Mouse (Mus musculus): ENCODE results near the gene Elavl1. TPM values are rescaled to one million over a fixed set of nuclear protein-coding genes. Genes with fewer than 3 reads are reported as not detected.

Elavl1 gene
- total and polyA plus RNA-seq, 3 experiments, result 55.8 to 112 (median 76.4) TPM

DNA sequence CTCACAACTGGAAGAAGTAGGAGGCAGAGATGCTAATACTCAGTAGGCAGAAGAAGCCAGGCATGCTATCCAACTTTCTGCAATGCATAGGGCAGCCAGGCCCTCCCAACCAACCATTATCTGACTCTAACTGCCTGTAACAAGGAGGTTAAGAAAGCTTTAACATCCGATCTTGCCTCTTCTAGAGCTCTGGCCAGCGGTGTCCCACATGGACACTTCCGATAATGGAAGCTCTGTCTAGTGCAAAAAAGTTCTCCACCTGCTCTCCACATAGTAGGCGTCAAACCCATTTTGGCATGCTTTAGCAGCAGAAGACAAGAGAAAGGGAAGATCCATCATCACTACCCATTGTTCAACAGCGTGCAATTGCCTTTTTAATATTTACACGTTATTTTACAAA lies 1.3 kb downstream of the Elavl1 start:
- peak overlapping the region; percentile 87 for H3K4me2 ChIP-seq (ENCODE audit: insufficient read depth, low read depth, poor library complexity, severe bottlenecking)
- H3K4me3 ChIP-seq (replicated peaks in 1 of 3; ENCODE audit: low read depth in 2 of 3, low read length in 2 of 3, poor library complexity in 1 of 3), result peak overlapping the region; percentile 80 to 91 (median 88)
- no peaks in the 10 kb centered on the region for H3K27me3 ChIP-seq (replicated peaks)
- in situ Hi-C loops (cut with MboI; ENCODE audit: low pct_ligation_motif_present, low pct_unique_long_range_greater_than_20kb, low sequenced_read_pairs), result no loop called here
- TF ChIP-seq MYC (IDR thresholded peaks at IDR 0.05; ENCODE audit: low read depth, low read length) (no peak), CHD1 (IDR thresholded peaks at IDR 0.05; ENCODE audit: low read depth, low read length) (no peak), CHD2 (IDR thresholded peaks at IDR 0.05; ENCODE audit: low read length) (no peak), TBP (conservative IDR thresholded peaks at IDR 0.05; ENCODE audit: low read depth, low read length) (no peak), JUND (conservative IDR thresholded peaks at IDR 0.05; ENCODE audit: low read depth, low read length) (no peak), NELFE (IDR thresholded peaks at IDR 0.05; ENCODE audit: low read depth, low read length) (no peak), E2F4 (IDR thresholded peaks at IDR 0.05; ENCODE audit: insufficient replicate concordance, low read depth, low read length) (no peak), GABPA (IDR thresholded peaks at IDR 0.05; ENCODE audit: insufficient replicate concordance, low read depth, low read length) (no peak), IRF4 (IDR thresholded peaks at IDR 0.05; ENCODE audit: low read depth, low read length) (no peak), BHLHE40 (IDR thresholded peaks at IDR 0.05; ENCODE audit: low read depth, low read length) (no peak), MXI1 (IDR thresholded peaks at IDR 0.05; ENCODE audit: low read depth, low read length) (no peak), EP300 (IDR thresholded peaks at IDR 0.05; ENCODE audit: low read length) (no peak)
- peaks cover 2 to 52% of the 10 kb centered on the region in 2 experiments for H3K4me1 ChIP-seq (ENCODE audit: control insufficient read depth in 1 of 2, insufficient read depth in 2 of 2)
- dilution Hi-C loops (cut with MboI; ENCODE audit: extremely low pct_ligation_motif_present, extremely low pct_unique_long_range_greater_than_20kb, low sequenced_read_pairs), result no loop called here
- H3K9me3 ChIP-seq (replicated peaks; ENCODE audit: low read length), result no peaks in the 10 kb centered on the region
- H3K79me2 ChIP-seq (replicated peaks; ENCODE audit: control insufficient read depth, extremely low read depth, insufficient read depth, poor library complexity, severe bottlenecking), result peaks cover 67% of the 10 kb centered on the region
- peaks cover 36 to 60% of the 10 kb centered on the region in 2 experiments for H3K36me3 ChIP-seq (replicated peaks in 1 of 2; ENCODE audit: control insufficient read depth in 1 of 2, insufficient read depth in 1 of 2, low read length in 1 of 2)
- H3K27ac ChIP-seq (ENCODE audit: insufficient read depth, low read depth), result no peak overlapping the region
- DNase-seq (ENCODE audit: extremely low read depth), result no peak
- peak overlapping the region; percentile 99 for H3K9ac ChIP-seq (ENCODE audit: insufficient read depth, low read depth)

GRCm38 (mm10) chr8:4322470-4322869 lies 2.7 kb downstream of the Elavl1 start:
- TF ChIP-seq CTCF (conservative IDR thresholded peaks at IDR 0.05 in 1 of 2, IDR thresholded peaks at IDR 0.05 in 1 of 2; ENCODE audit: low read depth in 2 of 2, low read length in 2 of 2) (peak; percentile 80 to 97), SMC3 (IDR thresholded peaks at IDR 0.05; ENCODE audit: low read depth, low read length) (peak; percentile 43), ELF1 (IDR thresholded peaks at IDR 0.05; ENCODE audit: low read depth, low read length) (peak; percentile 50; the same call in 1 of the 2 replicates), RAD21 (IDR thresholded peaks at IDR 0.05; ENCODE audit: low read depth, low read length) (peak; percentile 61), POLR2A (IDR thresholded peaks at IDR 0.05; ENCODE audit: low read depth, low read length) (no peak), ZMIZ1 (IDR thresholded peaks at IDR 0.05; ENCODE audit: low read depth, low read length) (no peak)
- H3K9me3 ChIP-seq (replicated peaks; ENCODE audit: low read length), result no peaks in the 10 kb centered on the region
- dilution Hi-C loops (cut with MboI; ENCODE audit: extremely low pct_ligation_motif_present, extremely low pct_unique_long_range_greater_than_20kb, low sequenced_read_pairs) (no loop called here), in situ Hi-C loops (cut with MboI; ENCODE audit: low pct_ligation_motif_present, low pct_unique_long_range_greater_than_20kb, low sequenced_read_pairs) (no loop called here)
- H3K4me1 ChIP-seq (ENCODE audit: control insufficient read depth in 1 of 2, insufficient read depth in 2 of 2), result peaks cover 2 to 61% of the 10 kb centered on the region in 2 experiments
- H3K27me3 ChIP-seq (replicated peaks), result no peaks in the 10 kb centered on the region
- H3K4me2 ChIP-seq (ENCODE audit: insufficient read depth, low read depth, poor library complexity, severe bottlenecking), result peak overlapping the region; percentile 87
- H3K4me3 ChIP-seq (replicated peaks in 1 of 3; ENCODE audit: low read depth in 2 of 3, low read length in 2 of 3, poor library complexity in 1 of 3), result no peak overlapping the region
- peak; percentile 87 for DNase-seq (ENCODE audit: extremely low read depth)
- peaks cover 23 to 55% of the 10 kb centered on the region in 2 experiments for H3K36me3 ChIP-seq (replicated peaks in 1 of 2; ENCODE audit: control insufficient read depth in 1 of 2, insufficient read depth in 1 of 2, low read length in 1 of 2)
- no peak overlapping the region for H3K9ac ChIP-seq (ENCODE audit: insufficient read depth, low read depth)
- peaks cover 79% of the 10 kb centered on the region for H3K79me2 ChIP-seq (replicated peaks; ENCODE audit: control insufficient read depth, extremely low read depth, insufficient read depth, poor library complexity, severe bottlenecking)
- no peak overlapping the region for H3K27ac ChIP-seq (ENCODE audit: insufficient read depth, low read depth)

Data from CH12.LX (cell line).